Mouse (Mus musculus): ENCODE measurements around the gene 1110051M20Rik. TPM values are rescaled to one million over a fixed set of nuclear protein-coding genes. Genes with fewer than 3 reads are reported as not detected.
"Not testable (repeated sequence)": the region's sequence is repeated elsewhere in the genome, so short reads cannot be mapped to it uniquely, and the experiment has no call there.

The 1110051M20Rik gene
- polyA plus RNA-seq, 1 experiment from 2014 or later = 46.3 TPM

DNA sequence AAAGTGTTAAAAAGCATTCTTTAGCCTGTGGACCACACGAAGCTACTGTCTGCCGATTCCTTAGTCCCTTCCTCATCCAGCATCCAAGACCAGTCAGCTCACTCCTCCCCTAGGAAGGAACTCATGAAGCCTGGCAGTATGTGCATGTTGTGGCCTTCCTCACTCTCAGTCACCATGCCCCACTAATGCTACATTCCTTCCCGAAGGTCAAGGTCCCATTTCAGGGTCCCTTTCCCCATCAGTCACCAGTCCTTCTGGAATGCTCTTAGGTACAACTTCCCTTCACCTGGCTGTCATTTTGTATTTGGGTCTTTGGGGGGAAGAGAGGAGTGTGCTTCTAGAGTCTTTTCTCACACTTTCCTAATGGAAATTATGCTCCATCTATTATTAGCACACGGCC is 192.5 kb downstream of the 1110051M20Rik start:
- no peak overlapping the region for H3K4me3 ChIP-seq (ENCODE audit: control insufficient read depth in 1 of 2, insufficient read depth in 1 of 2, low read depth in 1 of 2, low read length in 2 of 2)
- peak overlapping the region; percentile 53 to 70 for H3K27ac ChIP-seq (replicated peaks in 1 of 2; ENCODE audit: control insufficient read depth in 1 of 2, insufficient read depth in 1 of 2, low read depth in 2 of 2, low read length in 2 of 2)
- H3K36me3 ChIP-seq (ENCODE audit: control insufficient read depth, insufficient read depth, low read length) = no peaks in the 10 kb centered on the region
- H3K4me2 ChIP-seq (ENCODE audit: low read length) = no peak overlapping the region
- H3K9me3 ChIP-seq (ENCODE audit: control insufficient read depth, low read length) = no peaks in the 10 kb centered on the region
- no peak overlapping the region for H3K9ac ChIP-seq (ENCODE audit: low read length)
- no peak for ATAC-seq (ENCODE audit: insufficient number of reproducible peaks, insufficient read depth, low FRiP score, low read depth)
- H3K27me3 ChIP-seq (ENCODE audit: control insufficient read depth, insufficient read depth, low read length) = peaks cover 10% of the 10 kb centered on the region
- peaks cover 9 to 20% of the 10 kb centered on the region in 2 experiments for H3K4me1 ChIP-seq (ENCODE audit: control insufficient read depth in 2 of 2, insufficient read depth in 2 of 2, low read length in 2 of 2)
- 53% methylated on average over 4 of the region's 4 CpGs for WGBS

DNA sequence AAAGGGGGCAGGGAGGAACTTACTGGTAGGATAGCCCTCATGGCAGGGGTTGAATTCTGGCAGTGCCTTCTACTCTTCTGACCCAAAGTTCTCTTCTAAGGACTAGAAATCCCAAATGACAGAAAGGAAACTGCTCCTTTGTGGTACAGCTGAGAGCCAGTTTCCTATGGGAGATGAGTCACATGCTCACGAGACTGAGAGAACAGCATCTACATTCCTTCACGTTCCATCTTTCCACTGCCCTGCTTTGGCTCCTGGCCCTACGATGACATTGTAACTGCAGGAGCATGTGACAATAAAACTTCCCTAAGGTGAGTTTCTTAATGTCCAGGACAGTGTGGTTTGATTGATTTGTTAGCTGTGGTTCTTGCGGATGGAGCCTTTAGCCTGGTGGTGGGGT is 196.1 kb downstream of the 1110051M20Rik start:
- 68% methylated on average over 4 of the region's 4 CpGs for WGBS
- no peaks in the 10 kb centered on the region for H3K9me3 ChIP-seq (ENCODE audit: control insufficient read depth, low read length)
- no peaks in the 10 kb centered on the region for H3K36me3 ChIP-seq (ENCODE audit: control insufficient read depth, insufficient read depth, low read length)
- H3K4me3 ChIP-seq (ENCODE audit: control insufficient read depth in 1 of 2, insufficient read depth in 1 of 2, low read depth in 1 of 2, low read length in 2 of 2) = no peak overlapping the region
- H3K4me2 ChIP-seq (ENCODE audit: low read length) = no peak overlapping the region
- H3K4me1 ChIP-seq (ENCODE audit: control insufficient read depth in 2 of 2, insufficient read depth in 2 of 2, low read length in 2 of 2) = peaks cover 3 to 14% of the 10 kb centered on the region in 2 experiments
- ATAC-seq (ENCODE audit: insufficient number of reproducible peaks, insufficient read depth, low FRiP score, low read depth) = no peak
- H3K27me3 ChIP-seq (ENCODE audit: control insufficient read depth, insufficient read depth, low read length) = no peaks in the 10 kb centered on the region
- H3K27ac ChIP-seq (replicated peaks in 1 of 2; ENCODE audit: control insufficient read depth in 1 of 2, insufficient read depth in 1 of 2, low read depth in 2 of 2, low read length in 2 of 2) = no peak overlapping the region
- no peak overlapping the region for H3K9ac ChIP-seq (ENCODE audit: low read length)

DNA sequence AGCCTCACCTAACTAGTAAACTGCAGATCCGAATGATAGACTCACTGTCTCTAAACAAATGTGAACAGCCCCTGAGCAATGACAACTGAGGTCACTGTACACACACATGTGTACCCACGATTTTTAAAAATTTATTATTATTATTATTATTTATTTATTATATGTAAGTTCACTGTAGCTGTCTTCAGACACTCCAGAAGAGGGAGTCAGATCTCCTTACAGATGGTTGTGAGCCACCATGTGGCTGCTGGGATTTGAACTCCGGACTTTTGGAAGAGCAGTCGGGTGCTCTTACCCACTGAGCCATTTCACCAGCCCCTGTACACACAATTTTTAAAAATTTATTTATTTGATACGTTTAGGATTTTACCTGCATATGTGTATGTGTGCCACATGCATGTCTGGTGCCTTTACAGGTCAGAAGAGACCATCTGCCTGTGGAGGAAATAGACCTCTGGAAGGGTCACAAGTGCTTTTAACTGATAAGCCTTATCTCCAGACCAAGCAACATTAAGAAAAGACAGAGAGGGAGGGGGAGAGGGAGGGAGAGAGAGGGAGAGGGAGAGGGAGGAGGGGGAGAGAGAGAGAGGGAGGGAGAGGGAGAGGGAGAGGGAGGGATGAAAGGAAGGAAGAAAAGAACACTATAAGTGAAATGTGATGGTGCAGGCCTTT is 199.8 kb downstream of the 1110051M20Rik start:
- Histone ChIP-seq H3K4me1 (ENCODE audit: control insufficient read depth in 2 of 2, insufficient read depth in 2 of 2, low read length in 2 of 2) (no peaks in the 10 kb centered on the region), H3K27me3 (ENCODE audit: control insufficient read depth, insufficient read depth, low read length) (no peaks in the 10 kb centered on the region), H3K9ac (ENCODE audit: low read length) (no peak overlapping the region), H3K27ac (replicated peaks in 1 of 2; ENCODE audit: control insufficient read depth in 1 of 2, insufficient read depth in 1 of 2, low read depth in 2 of 2, low read length in 2 of 2) (no peak overlapping the region), H3K9me3 (ENCODE audit: control insufficient read depth, low read length) (no peaks in the 10 kb centered on the region), H3K36me3 (ENCODE audit: control insufficient read depth, insufficient read depth, low read length) (no peaks in the 10 kb centered on the region), H3K4me3 (ENCODE audit: control insufficient read depth in 1 of 2, insufficient read depth in 1 of 2, low read depth in 1 of 2, low read length in 2 of 2) (no peak overlapping the region), H3K4me2 (ENCODE audit: low read length) (no peak overlapping the region)
- ATAC-seq (ENCODE audit: insufficient number of reproducible peaks, insufficient read depth, low FRiP score, low read depth) = no peak
- WGBS = 65% methylated on average over 5 of the region's 5 CpGs

DNA sequence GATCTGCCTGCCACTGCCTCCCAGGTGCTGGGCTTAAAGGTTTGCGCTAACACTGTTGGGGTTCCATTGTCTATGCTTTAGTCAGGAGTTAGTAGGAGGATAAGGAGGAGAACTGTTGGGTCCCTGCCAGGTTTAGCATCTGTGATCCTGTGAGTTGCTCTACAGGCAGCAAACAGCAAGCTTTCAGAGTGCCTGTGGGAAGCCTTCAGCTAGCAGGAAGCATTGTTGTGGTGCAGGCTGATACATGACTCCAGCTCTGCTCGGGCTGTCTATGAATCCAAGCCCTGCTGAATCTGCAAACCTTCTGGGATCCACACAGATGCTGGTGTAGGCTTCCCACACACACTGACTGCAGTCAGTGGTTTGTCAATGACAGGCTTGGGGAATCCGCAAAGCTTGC is 201.1 kb downstream of the 1110051M20Rik start:
- Histone ChIP-seq H3K4me3 (ENCODE audit: control insufficient read depth in 1 of 2, insufficient read depth in 1 of 2, low read depth in 1 of 2, low read length in 2 of 2) (no peak overlapping the region), H3K4me2 (ENCODE audit: low read length) (no peak overlapping the region), H3K27ac (replicated peaks in 1 of 2; ENCODE audit: control insufficient read depth in 1 of 2, insufficient read depth in 1 of 2, low read depth in 2 of 2, low read length in 2 of 2) (no peak overlapping the region), H3K36me3 (ENCODE audit: control insufficient read depth, insufficient read depth, low read length) (no peaks in the 10 kb centered on the region), H3K9me3 (ENCODE audit: control insufficient read depth, low read length) (no peaks in the 10 kb centered on the region), H3K9ac (ENCODE audit: low read length) (no peak overlapping the region), H3K4me1 (ENCODE audit: control insufficient read depth in 2 of 2, insufficient read depth in 2 of 2, low read length in 2 of 2) (no peaks in the 10 kb centered on the region), H3K27me3 (ENCODE audit: control insufficient read depth, insufficient read depth, low read length) (no peaks in the 10 kb centered on the region)
- no peak for ATAC-seq (ENCODE audit: insufficient number of reproducible peaks, insufficient read depth, low FRiP score, low read depth)
- WGBS = 64% methylated on average over 3 of the region's 3 CpGs

DNA sequence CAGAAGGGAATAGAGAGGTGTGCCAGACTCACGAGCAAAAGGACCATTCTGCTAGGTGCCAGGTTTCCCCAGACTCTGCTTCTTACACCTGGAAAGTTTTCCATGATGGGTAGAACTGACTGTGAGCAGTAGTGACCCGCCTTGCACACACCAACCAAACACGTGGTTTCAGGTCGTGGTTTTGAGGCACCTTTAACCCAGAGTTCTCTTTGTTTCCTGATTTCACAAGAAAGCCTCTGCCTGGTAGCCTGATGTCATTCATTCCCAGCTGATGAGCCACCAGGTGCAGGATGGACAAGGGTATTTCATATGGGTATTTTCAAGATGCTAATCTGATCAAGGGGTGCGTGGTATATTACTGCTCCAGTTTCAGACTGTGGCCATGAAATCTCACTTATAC is 202.0 kb downstream of the 1110051M20Rik start:
- H3K27me3 ChIP-seq (ENCODE audit: control insufficient read depth, insufficient read depth, low read length) = no peaks in the 10 kb centered on the region
- H3K4me3 ChIP-seq (ENCODE audit: control insufficient read depth in 1 of 2, insufficient read depth in 1 of 2, low read depth in 1 of 2, low read length in 2 of 2) = no peak overlapping the region
- no peaks in the 10 kb centered on the region for H3K9me3 ChIP-seq (ENCODE audit: control insufficient read depth, low read length)
- WGBS = 67% methylated on average over 5 of the region's 5 CpGs
- H3K27ac ChIP-seq (replicated peaks in 1 of 2; ENCODE audit: control insufficient read depth in 1 of 2, insufficient read depth in 1 of 2, low read depth in 2 of 2, low read length in 2 of 2) = no peak overlapping the region
- 0 out of 4 replicates have a peak, but pooled peaks cover 0 to 2% of the 10 kb centered on the region in 2 experiments for H3K4me1 ChIP-seq (ENCODE audit: control insufficient read depth in 2 of 2, insufficient read depth in 2 of 2, low read length in 2 of 2)
- no peak overlapping the region for H3K9ac ChIP-seq (ENCODE audit: low read length)
- H3K4me2 ChIP-seq (ENCODE audit: low read length) = no peak overlapping the region
- no peaks in the 10 kb centered on the region for H3K36me3 ChIP-seq (ENCODE audit: control insufficient read depth, insufficient read depth, low read length)
- no peak for ATAC-seq (ENCODE audit: insufficient number of reproducible peaks, insufficient read depth, low FRiP score, low read depth)

DNA sequence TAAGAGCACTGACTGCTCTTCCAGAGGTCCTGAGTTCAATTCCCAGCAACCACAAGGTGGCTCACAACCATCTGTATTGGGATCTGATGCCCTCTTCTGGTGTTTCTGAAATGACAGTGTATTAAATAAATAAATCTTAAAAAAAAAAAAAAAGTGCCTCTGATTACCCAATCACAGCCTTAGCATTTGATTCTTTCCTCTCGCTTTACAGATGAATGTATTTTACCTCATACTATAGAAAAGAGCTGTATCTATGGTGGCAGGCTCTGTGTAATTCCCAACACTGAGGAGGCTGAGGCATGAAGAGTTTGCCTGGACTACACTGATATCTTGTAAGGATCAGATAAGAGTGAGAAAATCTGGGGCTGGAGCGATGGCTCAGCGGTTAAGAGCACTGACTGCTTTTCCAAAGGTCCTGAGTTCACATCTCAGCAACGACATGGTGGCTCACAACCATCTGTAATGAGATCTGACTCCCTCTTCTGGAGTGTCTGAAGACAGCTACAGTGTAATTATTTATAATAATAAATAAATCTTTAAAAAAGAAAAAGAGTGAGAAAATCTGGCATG is 206.9 kb downstream of the 1110051M20Rik start:
- peak overlapping the region; percentile 97 for H3K4me2 ChIP-seq (ENCODE audit: low read length)
- ATAC-seq (ENCODE audit: insufficient number of reproducible peaks, insufficient read depth, low FRiP score, low read depth) = 0 out of 2 replicates have a peak, but pooled peaks have one; percentile 8
- WGBS = 19% methylated on average over 4 of the region's 4 CpGs
- not testable (repeated sequence) for H3K36me3 ChIP-seq (ENCODE audit: control insufficient read depth, insufficient read depth, low read length); H3K4me1 ChIP-seq (ENCODE audit: control insufficient read depth in 2 of 2, insufficient read depth in 2 of 2, low read length in 2 of 2); H3K27me3 ChIP-seq (ENCODE audit: control insufficient read depth, insufficient read depth, low read length); H3K9me3 ChIP-seq (ENCODE audit: control insufficient read depth, low read length)
- H3K4me3 ChIP-seq (ENCODE audit: control insufficient read depth in 1 of 2, insufficient read depth in 1 of 2, low read depth in 1 of 2, low read length in 2 of 2) = peak overlapping the region; percentile 71 to 79
- peak overlapping the region; percentile 76 for H3K9ac ChIP-seq (ENCODE audit: low read length)
- H3K27ac ChIP-seq (replicated peaks in 1 of 2; ENCODE audit: control insufficient read depth in 1 of 2, insufficient read depth in 1 of 2, low read depth in 2 of 2, low read length in 2 of 2) = peak overlapping the region; percentile 92 to 97; a peak in 3 of 4 replicates

DNA sequence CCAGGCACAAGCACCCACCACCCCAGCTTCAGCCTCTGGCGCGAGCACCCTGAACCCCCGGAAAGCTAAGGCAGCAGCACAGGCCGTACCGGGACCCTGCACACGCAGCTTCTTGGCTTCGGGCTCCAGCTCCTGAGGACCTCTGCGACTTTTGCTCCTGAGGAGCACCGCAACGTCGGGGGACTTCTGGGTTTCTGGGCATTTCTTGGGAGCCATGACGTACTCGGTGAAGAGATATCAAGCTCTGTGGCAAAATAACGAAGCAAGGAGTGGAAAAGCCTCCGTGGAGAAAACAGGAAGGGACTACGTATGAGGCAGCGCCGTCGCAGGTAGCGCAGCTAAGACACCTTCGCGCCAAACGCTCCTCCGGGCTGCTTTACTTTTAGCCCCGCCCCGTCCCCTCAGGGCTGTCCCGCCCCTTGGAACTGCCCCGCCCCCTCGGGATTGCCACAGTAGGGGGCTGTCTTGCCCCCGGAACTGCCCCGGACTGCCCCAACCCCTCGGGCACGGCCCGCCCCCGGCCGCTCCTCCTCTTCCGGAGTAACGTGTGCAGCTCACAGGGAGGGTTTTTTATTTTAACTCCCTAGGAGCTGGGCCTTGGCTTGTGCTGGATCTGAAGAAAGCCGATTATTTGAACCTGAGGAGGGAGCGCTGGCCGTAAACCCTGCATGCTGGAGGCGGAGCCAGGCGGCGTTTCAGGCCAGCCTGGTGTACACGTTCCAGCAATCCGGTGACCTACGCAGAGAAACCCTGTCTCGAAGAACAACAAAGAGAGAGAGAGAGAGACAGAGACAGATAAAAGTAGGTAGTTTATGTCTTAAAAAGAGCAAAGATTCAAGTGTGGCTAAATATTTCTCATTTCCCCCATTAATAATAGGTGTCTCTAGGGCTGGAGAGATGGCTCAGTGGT is 207.6 kb downstream of the 1110051M20Rik start, which contains the start of gene Ddb2:
TSS of gene Ddb2 (minus strand) at position 382 of the 910 bp plus-strand sequence.
- H3K27me3 ChIP-seq (ENCODE audit: control insufficient read depth, insufficient read depth, low read length) = no peaks in the 10 kb centered on the region
- peak within 1 kb of the TSS; percentile 97 for H3K4me2 ChIP-seq (ENCODE audit: low read length)
- H3K27ac ChIP-seq (replicated peaks in 1 of 2; ENCODE audit: control insufficient read depth in 1 of 2, insufficient read depth in 1 of 2, low read depth in 2 of 2, low read length in 2 of 2) = peak within 1 kb of the TSS; percentile 92 to 97
- no peaks in the 10 kb centered on the region for H3K9me3 ChIP-seq (ENCODE audit: control insufficient read depth, low read length)
- H3K36me3 ChIP-seq (ENCODE audit: control insufficient read depth, insufficient read depth, low read length) = 0 out of 2 replicates have a peak, but pooled peaks cover 6% of the 10 kb centered on the region
- H3K4me1 ChIP-seq (ENCODE audit: control insufficient read depth in 2 of 2, insufficient read depth in 2 of 2, low read length in 2 of 2) = peaks cover 0 to 7% of the 10 kb centered on the region in 2 experiments; a peak in 2 of 4 replicates
- peak; percentile 99 for ATAC-seq (ENCODE audit: insufficient number of reproducible peaks, insufficient read depth, low FRiP score, low read depth)
- H3K9ac ChIP-seq (ENCODE audit: low read length) = peak within 1 kb of the TSS; percentile 83
- WGBS = 2% methylated on average over 46 of the region's 48 CpGs
- H3K4me3 ChIP-seq (ENCODE audit: control insufficient read depth in 1 of 2, insufficient read depth in 1 of 2, low read depth in 1 of 2, low read length in 2 of 2) = peak within 1 kb of the TSS; percentile 71 to 79
